Mouse (Mus musculus) myocyte (in vitro differentiated cells): ENCODE measurements around the gene 1700023F06Rik. TPM values are rescaled to one million over a fixed set of nuclear protein-coding genes. Genes with fewer than 3 reads are reported as not detected.
"Not testable (repeated sequence)": the region's sequence is repeated elsewhere in the genome, so short reads cannot be mapped to it uniquely, and the experiment has no call there.

Source experiments
- H3K27me3 ChIP-seq: one replicate; pipeline ENCODE4 v1.6.1; 2011; ENCODE audit not compliant: control insufficient read depth, insufficient read depth, insufficient read length
- H3K36me3 ChIP-seq: one replicate; pipeline ENCODE4 v1.6.1; 2011; ENCODE audit not compliant: control insufficient read depth, insufficient read depth
- H3K4me2 ChIP-seq: one replicate; pipeline ENCODE4 v1.6.1; 2011; ENCODE audit warnings: low read depth, control low read depth
- H3K4me3 ChIP-seq: one replicate; pipeline ENCODE4 v1.5.1; 2011; ENCODE audit warnings: mild to moderate bottlenecking, control low read depth, moderate library complexity
- H3K79me2 ChIP-seq: one replicate; pipeline ENCODE4 v1.6.1; 2011; ENCODE audit not compliant: control insufficient read depth, insufficient read depth
- H3ac ChIP-seq: one replicate; pipeline ENCODE4 v1.6.1; 2011; ENCODE audit not compliant: control insufficient read depth, insufficient read length
- CEBPB ChIP-seq: IDR thresholded peaks from 2 replicates; pipeline ENCODE4 v1.6.1; 2011; ENCODE audit warnings: mild to moderate bottlenecking, moderate library complexity; ENCODE audit not compliant: poor library complexity, insufficient read depth, severe bottlenecking
- E2F4 ChIP-seq: IDR thresholded peaks from one replicate; pipeline ENCODE4 v1.6.1; 2011; ENCODE audit warnings: mild to moderate bottlenecking, control low read depth, moderate library complexity; ENCODE audit not compliant: insufficient read depth
- MAX ChIP-seq: IDR thresholded peaks from one replicate; pipeline ENCODE4 v1.6.1; 2011; ENCODE audit warnings: low read depth, mild to moderate bottlenecking, control low read depth
- MYOD1 ChIP-seq, 3 experiments: IDR thresholded peaks; one replicate each; pipeline ENCODE4 v1.6.1; 2011; ENCODE audit warnings: control low read depth in 2 of 3, low read depth in 2 of 3, mild to moderate bottlenecking in 2 of 3, moderate library complexity in 1 of 3; ENCODE audit not compliant: insufficient read length in 2 of 3, control insufficient read depth in 1 of 3
- MYOG ChIP-seq, 3 experiments: IDR thresholded peaks; one replicate each; pipeline ENCODE4 v1.6.1; 2011; ENCODE audit warnings: control low read depth in 2 of 3, low read depth in 2 of 3, mild to moderate bottlenecking in 2 of 3; ENCODE audit not compliant: insufficient read length in 2 of 3, control insufficient read depth in 1 of 3, insufficient read depth in 1 of 3
- POLR2A ChIP-seq: IDR thresholded peaks from one replicate; pipeline ENCODE4 v1.6.1; 2011; ENCODE audit warnings: low read depth, mild to moderate bottlenecking, control low read depth, moderate library complexity; ENCODE audit not compliant: insufficient read length
- POLR2AphosphoS2 ChIP-seq: IDR thresholded peaks from one replicate; pipeline ENCODE4 v1.6.1; 2011; ENCODE audit warnings: low read depth, control low read depth; ENCODE audit not compliant: insufficient read length
- REST ChIP-seq: IDR thresholded peaks from one replicate; pipeline ENCODE4 v1.6.1; 2011; ENCODE audit warnings: mild to moderate bottlenecking, control low read depth, moderate library complexity; ENCODE audit not compliant: insufficient read depth, insufficient read length
- SRF ChIP-seq: IDR thresholded peaks from one replicate; pipeline ENCODE4 v1.6.1; 2011; ENCODE audit warnings: low read depth; ENCODE audit not compliant: control insufficient read depth, insufficient read length
- TCF12 ChIP-seq: IDR thresholded peaks from one replicate; pipeline ENCODE4 v1.6.1; 2011; ENCODE audit warnings: mild to moderate bottlenecking, control low read depth; ENCODE audit not compliant: poor library complexity, insufficient read depth, severe bottlenecking
- TCF3 ChIP-seq: IDR thresholded peaks from one replicate; pipeline ENCODE4 v1.6.1; 2011; ENCODE audit warnings: low read depth, control low read depth; ENCODE audit not compliant: insufficient read length
- USF1 ChIP-seq: IDR thresholded peaks from one replicate; pipeline ENCODE4 v1.6.1; 2011; ENCODE audit warnings: low read depth, mild to moderate bottlenecking, control low read depth, moderate library complexity
- polyA plus RNA-seq: library from polyadenylated mRNA; unstranded; fragments of >200 nt; fragmentation: generic; extraction: Trizol; gene quantifications from one replicate; pipeline ENCODE4 v1.2.1, GENCODE M21; 2012; ENCODE audit warnings: missing spikeins

Gene 1700023F06Rik
- polyA plus RNA-seq, 1 experiment: not detected

GRCm38 (mm10) chr11:103229608-103230007, 21.2 kb upstream of the 1700023F06Rik start:
- TF ChIP-seq USF1 (no peak), POLR2AphosphoS2 (no peak), MYOD1 (IDR thresholded peaks at IDR 0.05; ENCODE audit: control insufficient read depth in 1 of 3, insufficient read length in 2 of 3, low read depth in 2 of 3) (no peak), SRF (no peak), MYOG (IDR thresholded peaks at IDR 0.05; ENCODE audit: control insufficient read depth in 1 of 3, insufficient read depth in 1 of 3, insufficient read length in 2 of 3, low read depth in 2 of 3) (no peak), TCF12 (no peak), CEBPB (no peak), E2F4 (no peak), REST (no peak), POLR2A (no peak), MAX (no peak), TCF3 (no peak)

GRCm38 (mm10) chr11:103223951-103224456, 15.6 kb upstream of the 1700023F06Rik start:
- Histone ChIP-seq H3K4me2 (no peak overlapping the region), H3K79me2 (no peaks in the 10 kb centered on the region), H3K27me3 (no peaks in the 10 kb centered on the region), H3K36me3 (peaks cover 65% of the 10 kb centered on the region), H3K4me3 (no peak overlapping the region), H3ac (no peak overlapping the region)
- TF ChIP-seq POLR2A (no peak), MAX (no peak), TCF12 (no peak)

More at GRCm38 (mm10) chr11:103229608-103230007, 21.2 kb upstream of the 1700023F06Rik start:
- Histone ChIP-seq H3K79me2 (no peaks in the 10 kb centered on the region), H3K4me2 (no peak overlapping the region), H3ac (no peak overlapping the region), H3K27me3 (no peaks in the 10 kb centered on the region), H3K36me3 (peaks cover 62% of the 10 kb centered on the region), H3K4me3 (no peak overlapping the region)

GRCm38 (mm10) chr11:103223444-103223843, 15.1 kb upstream of the 1700023F06Rik start:
- Histone ChIP-seq H3ac (no peak overlapping the region), H3K4me2 (no peak overlapping the region), H3K36me3 (peaks cover 59% of the 10 kb centered on the region), H3K79me2 (no peaks in the 10 kb centered on the region), H3K27me3 (no peaks in the 10 kb centered on the region), H3K4me3 (no peak overlapping the region)
- no peak for TF ChIP-seq MYOG (IDR thresholded peaks at IDR 0.05; ENCODE audit: control insufficient read depth in 1 of 3, insufficient read depth in 1 of 3, insufficient read length in 2 of 3, low read depth in 2 of 3)
- TF ChIP-seq E2F4: no peak
- TF ChIP-seq CEBPB: no peak
- no peak for TF ChIP-seq USF1

GRCm38 (mm10) chr11:103222718-103223117, 14.4 kb upstream of the 1700023F06Rik start:
- H3K4me2 ChIP-seq, H3K79me2 ChIP-seq, H3K27me3 ChIP-seq, H3ac ChIP-seq, H3K4me3 ChIP-seq: not testable (repeated sequence)
- H3K36me3 ChIP-seq: peaks cover 52% of the 10 kb centered on the region

GRCm38 (mm10) chr11:103221437-103221836, 13.1 kb upstream of the 1700023F06Rik start:
- peaks cover 47% of the 10 kb centered on the region for H3K36me3 ChIP-seq
- no peak overlapping the region for H3K4me3 ChIP-seq
- H3K4me2 ChIP-seq: no peak overlapping the region
- TF ChIP-seq CEBPB (no peak), TCF12 (no peak), REST (no peak), SRF (no peak)
- H3K27me3 ChIP-seq: no peaks in the 10 kb centered on the region
- no peak overlapping the region for H3ac ChIP-seq
- H3K79me2 ChIP-seq: no peaks in the 10 kb centered on the region

- TF ChIP-seq POLR2A: no peak
- no peak for TF ChIP-seq TCF3
- TF ChIP-seq CEBPB: no peak
- TF ChIP-seq MYOD1 (IDR thresholded peaks at IDR 0.05; ENCODE audit: control insufficient read depth in 1 of 3, insufficient read length in 2 of 3, low read depth in 2 of 3): no peak
- no peak for TF ChIP-seq SRF
- TF ChIP-seq REST: no peak
- no peak for TF ChIP-seq TCF12
- no peak for TF ChIP-seq MAX
- TF ChIP-seq POLR2AphosphoS2: no peak
- no peak for TF ChIP-seq MYOG (IDR thresholded peaks at IDR 0.05; ENCODE audit: control insufficient read depth in 1 of 3, insufficient read depth in 1 of 3, insufficient read length in 2 of 3, low read depth in 2 of 3)
- no peak for TF ChIP-seq E2F4
- no peak for TF ChIP-seq USF1
- Histone ChIP-seq H3K36me3 (peaks cover 35% of the 10 kb centered on the region), H3K4me2 (no peak overlapping the region), H3K27me3 (no peaks in the 10 kb centered on the region), H3K79me2 (no peaks in the 10 kb centered on the region), H3ac (no peak overlapping the region), H3K4me3 (no peak overlapping the region)
Observed at GRCm38 (mm10) chr11:103219995-103220394, 11.6 kb upstream of the 1700023F06Rik start.
